In genomic region chr9:103675721-103676480, GRCm38 (mm10) we compare ENCODE assay signal across 30 mouse cellular contexts.
A peak's percentile ranks its signal among the peaks of the same experiment; 100 is the strongest.
DNase-seq lines count a peak whose midpoint lies in the region; ATAC-seq and TF ChIP-seq lines count a peak whose summit lies in the region.
"Had no signal": no experiment of that assay in that cellular context is flagged by ENCODE, and none has a peak within 500 bp of the region (broad histone marks: within the 10 kb centered on the region; RNA-seq: fewer than 3 reads in every experiment).

No protein-coding gene starts in this region.

- H3K9me3 ChIP-seq in heart, embryonic 10.5 days = no peaks in the 10 kb centered on the region
- peaks cover 11% of the 10 kb centered on the region for H3K9me3 ChIP-seq in CH12.LX (replicated peaks; ENCODE audit: low read length)
- H3K9me3 ChIP-seq in midbrain, embryonic 16.5 days (replicated peaks; ENCODE audit: control insufficient read depth, low read length, poor library complexity, severe bottlenecking) = no peaks in the 10 kb centered on the region
- H3K9me3 ChIP-seq: embryonic facial prominence, embryonic 13.5 days; hindbrain, embryonic 15.5 days; midbrain, embryonic 13.5 days; stomach, embryonic 15.5 days had no signal

- no peak for TF ChIP-seq EP300 in CH12.LX (IDR thresholded peaks at IDR 0.05; ENCODE audit: low read length)

- H3K4me1 ChIP-seq in heart, embryonic 10.5 days = peaks cover 50% of the 10 kb centered on the region
- H3K4me1 ChIP-seq in CH12.LX (ENCODE audit: control insufficient read depth in 1 of 2, insufficient read depth in 2 of 2) = peaks cover 2 to 21% of the 10 kb centered on the region in 2 experiments; a peak in 2 of 4 replicates
- peaks cover 4% of the 10 kb centered on the region; the same call in 1 of the 2 replicates for H3K4me1 ChIP-seq in thymus, adult 2 months (replicated peaks; ENCODE audit: control insufficient read depth, insufficient read depth, low read length)
- H3K4me1 ChIP-seq in cerebellum, adult 2 months (ENCODE audit: control insufficient read depth, insufficient read depth, low read length) = peaks cover 18% of the 10 kb centered on the region
- H3K4me1 ChIP-seq in midbrain, embryonic 16.5 days (ENCODE audit: control insufficient read depth, insufficient read depth, low read length) = no peaks in the 10 kb centered on the region
- H3K4me1 ChIP-seq: liver, embryonic 12.5 days had no signal

- no peak for TF ChIP-seq RAD21 in CH12.LX (IDR thresholded peaks at IDR 0.05; ENCODE audit: low read depth, low read length)

- dilution Hi-C loops in CH12.LX (cut with MboI; ENCODE audit: extremely low pct_ligation_motif_present, extremely low pct_unique_long_range_greater_than_20kb, low sequenced_read_pairs) = no loop called here

- intact Hi-C loops in left cerebral cortex, postnatal 10 days (cut with DNase I) = no loop called here

- no peak for ATAC-seq in midbrain, embryonic 16.5 days
- ATAC-seq: forebrain, embryonic 16.5 days; inflammation-experienced regulatory T-cells, adult 6 months; liver, embryonic 12.5 days; liver, postnatal 0 days; midbrain, embryonic 13.5 days; Patski had no signal

- peak overlapping the region; percentile 92 for H3K27ac ChIP-seq in heart, embryonic 10.5 days
- H3K27ac ChIP-seq in CH12.LX (ENCODE audit: insufficient read depth, low read depth) = no peak overlapping the region
- H3K27ac ChIP-seq in thymus, adult 2 months (ENCODE audit: control insufficient read depth, insufficient read depth, low read length) = no peak overlapping the region
- H3K27ac ChIP-seq in cerebellum, adult 2 months (ENCODE audit: insufficient read depth, low read length) = no peak overlapping the region
- no peak overlapping the region for H3K27ac ChIP-seq in midbrain, embryonic 16.5 days (ENCODE audit: low read length)
- H3K27ac ChIP-seq: embryonic facial prominence, embryonic 13.5 days; gastrocnemius, adult 2 months; hindbrain, embryonic 10.5 days; hindbrain, embryonic 15.5 days; left cerebral cortex, adult 2 months; liver, embryonic 12.5 days; macrophage; midbrain, embryonic 13.5 days; stomach, embryonic 15.5 days had no signal

- H3K27me3 ChIP-seq in heart, embryonic 10.5 days (ENCODE audit: insufficient read depth, poor library complexity, severe bottlenecking) = no peaks in the 10 kb centered on the region
- peaks cover 18% of the 10 kb centered on the region for H3K27me3 ChIP-seq in CH12.LX (replicated peaks)
- no peaks in the 10 kb centered on the region for H3K27me3 ChIP-seq in thymus, adult 2 months (ENCODE audit: control insufficient read depth, insufficient read depth, low read length)
- H3K27me3 ChIP-seq in cerebellum, adult 2 months (ENCODE audit: control insufficient read depth, insufficient read depth, low read length) = no peaks in the 10 kb centered on the region
- no peaks in the 10 kb centered on the region for H3K27me3 ChIP-seq in midbrain, embryonic 16.5 days (ENCODE audit: control insufficient read depth, insufficient read depth, low read depth, low read length)
- H3K27me3 ChIP-seq: embryonic facial prominence, embryonic 13.5 days; hindbrain, embryonic 15.5 days; liver, embryonic 12.5 days; midbrain, embryonic 13.5 days; Patski; stomach, embryonic 15.5 days had no signal

- H3K4me2 ChIP-seq in CH12.LX (ENCODE audit: insufficient read depth, low read depth, poor library complexity, severe bottlenecking) = peak overlapping the region; percentile 50; the same call in 1 of the 2 replicates
- no peak overlapping the region for H3K4me2 ChIP-seq in midbrain, embryonic 16.5 days (ENCODE audit: low read length)
- H3K4me2 ChIP-seq: embryonic facial prominence, embryonic 13.5 days; hindbrain, embryonic 15.5 days; liver, embryonic 12.5 days; midbrain, embryonic 13.5 days; stomach, embryonic 15.5 days had no signal

- no peak for DNase-seq in heart, embryonic 10.5 days (ENCODE audit: low spot score)
- no peak for DNase-seq in heart, adult 9 months (ENCODE audit: low spot score in 2 of 2)
- peak; percentile 13 for DNase-seq in CH12.LX (ENCODE audit: extremely low read depth)
- DNase-seq in thymus, adult 2 months = peak; percentile 20
- peak; percentile 14 to 38 for DNase-seq in thymus, postnatal 36 days
- no peak for DNase-seq in left cerebral cortex, postnatal 10 days (ENCODE audit: extremely low spot score in 1 of 2, low spot score in 2 of 2)
- DNase-seq in cerebellum, adult 2 months = no peak
- DNase-seq: adrenal gland, postnatal 10 days; cerebellum, adult 11 months; cerebellum, adult 9-11 months; gastrocnemius, adult 2 months; gastrocnemius, postnatal 36 days; heart, postnatal 14 days; kidney, adult 11 months; kidney, postnatal 25 days; left cerebral cortex, postnatal 4 days; liver, postnatal 0 days; right cerebral cortex, postnatal 4 days had no signal

- no peak for TF ChIP-seq POLR2A in CH12.LX (IDR thresholded peaks at IDR 0.05; ENCODE audit: low read depth, low read length)
- no peak for TF ChIP-seq POLR2A in thymus, adult 2 months (IDR thresholded peaks at IDR 0.05; ENCODE audit: control insufficient read depth, extremely low read depth, insufficient read depth, low read length, poor library complexity)
- TF ChIP-seq POLR2A in cerebellum, adult 2 months (IDR thresholded peaks at IDR 0.05; ENCODE audit: borderline replicate concordance, insufficient read depth, low read length) = no peak

- no peak overlapping the region for H3K4me3 ChIP-seq in heart, embryonic 10.5 days
- H3K4me3 ChIP-seq in CH12.LX (replicated peaks in 1 of 3; ENCODE audit: low read depth in 2 of 3, low read length in 2 of 3, poor library complexity in 1 of 3) = no peak overlapping the region
- H3K4me3 ChIP-seq in thymus, adult 2 months (ENCODE audit: control insufficient read depth, insufficient read depth, low read length) = no peak overlapping the region
- no peak overlapping the region for H3K4me3 ChIP-seq in cerebellum, adult 2 months (replicated peaks; ENCODE audit: insufficient read depth, low read depth, low read length)
- no peak overlapping the region for H3K4me3 ChIP-seq in midbrain, embryonic 16.5 days (ENCODE audit: low read depth, low read length)
- H3K4me3 ChIP-seq: embryonic facial prominence, embryonic 13.5 days; gastrocnemius, adult 2 months; hindbrain, embryonic 10.5 days; hindbrain, embryonic 15.5 days; left cerebral cortex, adult 2 months; liver, embryonic 12.5 days; midbrain, embryonic 13.5 days; stomach, embryonic 15.5 days had no signal

- no peaks in the 10 kb centered on the region for H3K79me2 ChIP-seq in CH12.LX (replicated peaks; ENCODE audit: control insufficient read depth, extremely low read depth, insufficient read depth, poor library complexity, severe bottlenecking)

- peaks cover 14% of the 10 kb centered on the region; the same call in 1 of the 2 replicates for H3K36me3 ChIP-seq in heart, embryonic 10.5 days
- no peaks in the 10 kb centered on the region for H3K36me3 ChIP-seq in CH12.LX (replicated peaks in 1 of 2; ENCODE audit: control insufficient read depth in 1 of 2, insufficient read depth in 1 of 2, low read length in 1 of 2)
- no peaks in the 10 kb centered on the region for H3K36me3 ChIP-seq in thymus, adult 2 months (ENCODE audit: control insufficient read depth, insufficient read depth, low read length)
- no peaks in the 10 kb centered on the region for H3K36me3 ChIP-seq in midbrain, embryonic 16.5 days (ENCODE audit: control insufficient read depth, insufficient read depth, low read length)
- H3K36me3 ChIP-seq: embryonic facial prominence, embryonic 13.5 days; hindbrain, embryonic 10.5 days; hindbrain, embryonic 15.5 days; liver, embryonic 12.5 days; midbrain, embryonic 13.5 days; stomach, embryonic 15.5 days had no signal

- 85% methylated on average over 13 of the region's 13 CpGs for WGBS in heart, embryonic 10.5 days
- 68% methylated on average over 13 of the region's 13 CpGs for WGBS in thymus, adult 2 months
- WGBS in cerebellum, adult 2 months = 90% methylated on average over 13 of the region's 13 CpGs
- WGBS in midbrain, embryonic 16.5 days = 82% methylated on average over 13 of the region's 13 CpGs

- TF ChIP-seq CTCF in CH12.LX (conservative IDR thresholded peaks at IDR 0.05 in 1 of 2, IDR thresholded peaks at IDR 0.05 in 1 of 2; ENCODE audit: low read depth in 2 of 2, low read length in 2 of 2) = no peak
- TF ChIP-seq CTCF in thymus, adult 2 months (IDR thresholded peaks at IDR 0.05; ENCODE audit: borderline replicate concordance, control insufficient read depth, extremely low read depth, insufficient read depth, low read length, poor library complexity) = no peak
- no peak for TF ChIP-seq CTCF in cerebellum, adult 2 months (IDR thresholded peaks at IDR 0.05; ENCODE audit: borderline replicate concordance, insufficient read depth, low read depth, low read length)

- no peak overlapping the region for H3K9ac ChIP-seq in CH12.LX (ENCODE audit: insufficient read depth, low read depth)
- H3K9ac ChIP-seq in midbrain, embryonic 16.5 days (ENCODE audit: low read depth, low read length) = no peak overlapping the region
- H3K9ac ChIP-seq: embryonic facial prominence, embryonic 13.5 days; hindbrain, embryonic 15.5 days; liver, embryonic 12.5 days; liver, postnatal 0 days; midbrain, embryonic 13.5 days; stomach, embryonic 15.5 days had no signal

- in situ Hi-C loops in CH12.LX (cut with MboI; ENCODE audit: low pct_ligation_motif_present, low pct_unique_long_range_greater_than_20kb, low sequenced_read_pairs) = no loop called here

TF ChIP-seq in CH12.LX, 34 proteins besides CTCF, POLR2A, EP300 and RAD21:
- TF ChIP-seq NELFE (IDR thresholded peaks at IDR 0.05; ENCODE audit: low read depth, low read length) (no peak), SIN3A (IDR thresholded peaks at IDR 0.05; ENCODE audit: low read length) (no peak), TCF12 (IDR thresholded peaks at IDR 0.05; ENCODE audit: low read depth, low read length) (no peak), MAZ (IDR thresholded peaks at IDR 0.05; ENCODE audit: low read depth, low read length) (no peak), HCFC1 (IDR thresholded peaks at IDR 0.05; ENCODE audit: low read depth, low read length) (no peak), USF2 (conservative IDR thresholded peaks at IDR 0.05; ENCODE audit: low read depth, low read length) (no peak), ZMIZ1 (IDR thresholded peaks at IDR 0.05; ENCODE audit: low read depth, low read length) (no peak), ETS1 (conservative IDR thresholded peaks at IDR 0.05; ENCODE audit: low read depth, low read length) (no peak), JUN (IDR thresholded peaks at IDR 0.05; ENCODE audit: insufficient read depth, low read depth, low read length) (no peak), UBTF (IDR thresholded peaks at IDR 0.05; ENCODE audit: low read depth, low read length) (no peak), MAX (IDR thresholded peaks at IDR 0.05; ENCODE audit: low read length) (no peak), NRF1 (IDR thresholded peaks at IDR 0.05; ENCODE audit: low read depth, low read length) (no peak), JUND (conservative IDR thresholded peaks at IDR 0.05; ENCODE audit: low read depth, low read length) (no peak)

Comparison
In these comparisons a context has a peak if more than half of its experiments do, and no peak if none do; other contexts are left out.
1. DNase-seq: peak in CH12.LX (single experiment), thymus, adult 2 months (single experiment) and thymus, postnatal 36 days (2 of 2); none in heart, embryonic 10.5 days (single experiment), heart, adult 9 months (0 of 2), left cerebral cortex, postnatal 10 days (0 of 2) and cerebellum, adult 2 months (0 of 2).